13 mouse cellular contexts compared by ENCODE assay signal in genomic region chr11:31731459-31731858, GRCm38 (mm10).
"Had no signal": no experiment of that assay in that cellular context is flagged by ENCODE, and none has a peak within 500 bp of the region (broad histone marks: within the 10 kb centered on the region; RNA-seq: fewer than 3 reads in every experiment).

No protein-coding gene starts in this region.

- H3K4me3 ChIP-seq: intestine, embryonic 15.5 days; kidney, embryonic 15.5 days; limb, embryonic 15.5 days; liver, embryonic 13.5 days; lung, embryonic 15.5 days; neural tube, embryonic 13.5 days had no signal

- H3K4me1 ChIP-seq: intestine, embryonic 15.5 days had no signal

- H3K36me3 ChIP-seq: intestine, embryonic 15.5 days; kidney, embryonic 15.5 days; limb, embryonic 15.5 days; liver, embryonic 13.5 days; lung, embryonic 15.5 days; neural tube, embryonic 13.5 days had no signal

- H3K9me3 ChIP-seq: intestine, embryonic 15.5 days; kidney, embryonic 15.5 days; limb, embryonic 15.5 days; liver, embryonic 13.5 days; lung, embryonic 15.5 days; neural tube, embryonic 13.5 days had no signal

- DNase-seq: kidney, adult 18-20 months; kidney, postnatal 14 days; layer of hippocampus, adult 9-11 months; liver, embryonic 13.5 days; liver, postnatal 0 days; right cerebral cortex, adult 18-20 months; right cerebral cortex, postnatal 25 days; thymus, postnatal 4 days had no signal

- H3K9ac ChIP-seq: intestine, embryonic 15.5 days; kidney, embryonic 15.5 days; limb, embryonic 15.5 days; liver, postnatal 0 days; lung, embryonic 15.5 days; neural tube, embryonic 13.5 days had no signal

- H3K27me3 ChIP-seq: intestine, embryonic 15.5 days; kidney, embryonic 15.5 days; limb, embryonic 15.5 days; lung, embryonic 15.5 days; neural tube, embryonic 13.5 days had no signal

- ATAC-seq: intestine, embryonic 15.5 days; liver, postnatal 0 days had no signal

- H3K4me2 ChIP-seq: intestine, embryonic 15.5 days; kidney, embryonic 15.5 days; limb, embryonic 15.5 days; liver, embryonic 13.5 days; lung, embryonic 15.5 days; neural tube, embryonic 13.5 days had no signal

- H3K27ac ChIP-seq: intestine, embryonic 15.5 days; kidney, embryonic 15.5 days; limb, embryonic 15.5 days; liver, embryonic 13.5 days; lung, embryonic 15.5 days; neural tube, embryonic 13.5 days had no signal
